Mouse (Mus musculus): Measurements from ENCODE around the gene Rapgef6.

The Rapgef6 gene

DNA sequence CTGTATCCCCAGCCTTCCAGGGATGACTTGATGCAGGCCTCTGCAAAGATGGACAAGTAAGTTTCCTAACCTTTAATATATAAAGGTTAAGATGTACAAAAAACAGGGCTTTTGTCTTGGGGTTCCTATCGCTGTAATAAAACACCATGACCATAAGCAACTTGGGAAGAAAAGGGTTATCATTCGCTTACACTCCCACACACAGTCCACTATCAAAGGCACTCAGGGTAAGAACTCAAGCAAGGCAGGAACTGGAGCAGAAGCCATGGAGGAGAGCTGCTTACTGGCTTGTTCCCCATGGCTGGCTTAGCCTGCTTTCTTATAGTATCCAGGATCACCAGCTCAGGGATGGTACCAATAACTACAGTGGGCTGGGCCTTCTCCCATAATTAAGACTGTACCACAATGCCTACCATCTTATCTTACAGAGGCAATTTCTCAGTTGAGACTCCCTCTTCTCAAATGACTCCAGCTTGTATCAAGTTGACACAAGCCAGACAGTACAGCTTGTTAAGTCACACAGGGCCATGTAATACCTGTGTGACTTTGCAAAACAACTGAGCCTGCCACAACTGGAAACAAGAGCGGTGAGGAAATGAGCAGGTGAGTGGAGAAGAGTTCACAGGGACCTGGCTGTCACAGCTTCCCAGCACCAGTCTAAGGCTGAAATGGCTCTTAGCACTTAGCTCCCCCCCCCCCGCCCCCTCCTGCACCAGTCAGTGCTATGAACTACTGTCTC is 216.5 kb downstream of the Rapgef6 start:
- DNase-seq: no peak

DNA sequence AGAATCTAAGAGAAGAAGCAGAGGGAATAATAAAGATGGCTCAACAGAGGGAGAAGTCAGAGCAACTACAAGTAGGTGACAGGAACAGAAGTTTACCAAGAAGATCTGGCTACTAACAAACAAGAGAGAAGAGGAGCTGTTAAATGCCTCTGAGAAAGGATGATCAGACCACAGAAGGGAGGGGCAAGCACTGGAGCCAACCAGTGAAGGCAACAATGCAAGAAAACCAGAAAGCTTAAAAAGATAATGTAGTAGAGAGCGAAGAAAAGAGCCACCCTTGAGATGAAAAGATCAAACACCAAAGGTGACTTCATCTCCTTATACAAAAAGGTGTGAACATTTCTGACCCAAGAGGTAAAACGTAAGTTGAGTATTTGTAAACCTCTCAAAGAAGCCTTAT is 218.7 kb downstream of the Rapgef6 start:
- DNase-seq: no peak

DNA sequence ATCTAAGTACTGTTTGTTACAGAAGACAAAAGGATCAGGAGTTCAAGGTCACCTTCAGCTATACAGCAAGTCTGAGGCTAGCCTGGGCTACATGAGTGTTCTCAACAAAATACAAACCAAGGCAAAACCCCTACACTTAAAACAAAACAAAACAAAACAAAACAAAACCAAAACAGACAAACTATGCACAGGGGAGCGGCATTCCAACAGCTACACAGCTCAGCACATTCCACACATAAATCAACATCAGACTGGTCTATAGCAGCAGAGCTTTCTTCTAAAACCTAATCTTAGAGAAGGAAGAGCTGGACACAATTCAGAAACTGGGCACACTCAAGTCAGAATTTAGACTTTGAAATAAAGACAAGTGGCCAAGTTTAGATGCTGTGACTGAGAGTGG is 221.6 kb downstream of the Rapgef6 start:
- DNase-seq: no peak

Data from thymus, postnatal 36 days (tissue).